Mouse (Mus musculus) effector memory CD4-positive, alpha-beta T cell, adult 5 months (primary cell): ENCODE results near the gene Spata25. TPM values are rescaled to one million over a fixed set of nuclear protein-coding genes. Genes with fewer than 3 reads are reported as not detected.

Source experiments
- polyA plus RNA-seq: library from polyadenylated mRNA; unstranded; fragments of 100-300 nt; shearing (Covaris generic); gene quantifications from one replicate; pipeline ENCODE4 v1.2.1, GENCODE M21; 2017

Gene Spata25
- polyA plus RNA-seq: not detected

GRCm38 (mm10) chr2:164828437-164828836 is at the start of gene Spata25:
Spata25 (minus strand) TSS chr2:164828537.

GRCm38 (mm10) chr2:164857101-164857821 is 28.9 kb upstream of the Spata25 start, which contains the start of gene Pltp:
Pltp (minus strand) TSS chr2:164857711.

DNA sequence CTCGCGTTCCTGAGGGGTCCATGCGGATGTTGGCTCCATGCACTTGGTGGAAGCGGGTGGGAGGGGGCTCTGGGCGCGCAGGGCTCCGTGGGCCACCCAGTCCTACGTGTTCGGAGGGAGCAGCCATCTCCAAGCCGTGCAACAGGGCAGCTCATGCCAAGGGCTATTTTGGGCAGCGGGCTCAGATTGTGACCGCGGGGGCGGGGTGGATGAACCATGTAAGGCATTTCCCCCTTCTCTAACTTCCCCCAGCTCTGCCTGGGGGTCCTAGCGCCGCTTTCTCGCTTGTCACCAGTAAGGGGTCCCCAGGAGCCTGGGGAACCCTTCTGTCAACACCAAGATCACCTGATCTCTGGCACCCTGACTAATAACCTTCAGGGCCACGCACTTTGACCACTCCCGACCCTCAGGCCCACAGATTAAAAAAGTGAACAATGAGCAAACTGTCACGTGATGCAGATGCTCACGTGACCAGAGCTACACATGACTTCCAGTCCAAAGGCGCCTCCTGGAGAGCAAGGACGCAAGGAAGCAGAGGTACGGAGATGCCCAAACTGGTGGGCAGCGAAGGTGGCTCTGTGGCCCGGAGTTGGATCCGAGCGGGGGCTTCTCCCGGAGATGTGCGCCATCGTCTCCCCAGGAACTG is 5.1 kb upstream of the Spata25 start, which contains the start of gene Neurl2:
Neurl2 (minus strand) TSS at position 143 of the 646 bp plus-strand sequence.

DNA sequence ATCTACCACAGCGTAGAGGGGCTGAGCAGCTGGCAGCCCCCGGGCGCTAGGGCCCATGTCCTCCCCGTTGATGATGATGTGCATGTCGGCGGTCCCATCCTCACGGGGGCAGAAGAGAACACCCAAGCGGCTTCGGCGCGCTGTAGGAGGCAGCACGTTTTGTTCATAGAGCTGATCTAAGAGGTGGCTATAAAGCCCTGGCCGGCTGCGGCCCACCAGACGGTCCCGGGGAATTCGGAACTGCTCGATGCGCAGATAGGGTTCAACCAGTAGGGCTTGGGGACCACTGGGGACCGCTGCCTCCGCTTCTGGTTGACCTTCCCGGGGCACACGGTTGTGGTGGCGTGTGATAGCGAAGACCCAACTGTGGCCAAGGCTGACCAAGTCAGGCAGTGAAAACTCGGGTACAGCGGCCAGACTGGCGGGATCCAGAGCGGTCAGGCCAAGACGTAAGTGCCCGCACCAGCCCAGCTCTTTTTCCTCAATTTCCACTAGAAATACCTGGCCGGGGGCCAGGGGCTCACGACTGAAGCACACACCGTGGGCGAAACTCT is 4.5 kb upstream of the Spata25 start, which contains the start of gene Ctsa:
Ctsa (plus strand) TSS at position 126 of the 554 bp plus-strand sequence.

GRCm38 (mm10) chr2:164822636-164823165 is 5.6 kb downstream of the Spata25 start, which contains the start of gene Zswim1:
Zswim1 (plus strand) TSS chr2:164822686.

DNA sequence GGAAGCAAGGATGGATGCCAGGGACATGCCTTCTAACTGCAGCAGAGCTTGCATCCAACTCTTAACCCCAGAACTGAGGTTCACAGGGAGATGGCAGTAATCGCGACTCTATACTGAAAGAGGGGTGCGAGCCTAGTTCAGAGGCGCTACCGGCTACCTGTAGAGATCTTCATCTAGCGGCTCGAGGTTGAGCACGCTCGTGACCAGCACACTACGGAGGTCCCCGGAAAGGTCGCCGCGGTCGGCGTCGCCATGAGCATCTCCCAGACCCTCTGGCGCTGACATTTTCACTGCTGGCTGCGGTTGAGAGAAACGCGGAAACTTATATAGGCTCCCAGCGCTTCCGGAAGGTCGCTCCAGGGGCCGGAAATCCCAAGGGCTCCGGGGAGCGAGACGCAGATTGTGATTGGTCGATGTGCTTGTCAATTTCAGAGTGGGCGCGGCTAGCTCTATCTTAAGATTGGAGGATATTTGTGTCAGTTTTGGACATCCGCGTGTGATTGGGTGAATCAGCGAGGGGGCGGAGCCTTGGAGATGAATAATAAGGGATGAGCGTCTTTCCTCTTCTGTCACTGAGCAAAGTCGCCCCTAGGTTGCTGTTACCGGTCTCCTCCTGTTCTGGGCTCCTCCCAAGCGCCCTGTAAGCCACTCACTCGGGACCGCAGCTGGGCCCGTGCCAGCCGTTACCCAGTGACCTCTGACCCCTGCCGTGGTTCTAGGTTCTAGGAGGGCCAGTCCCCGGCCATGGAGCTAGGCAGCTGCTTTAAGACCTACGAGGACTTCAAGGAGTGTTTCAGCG is 23.6 kb downstream of the Spata25 start, which contains the start of the genes Acot8 and Zswim3:
Acot8 (minus strand) TSS at position 350 of the 799 bp plus-strand sequence.
Zswim3 (plus strand) TSS at position 566 of the 799 bp plus-strand sequence.

GRCm38 (mm10) chr2:164785481-164786387 is 42.6 kb downstream of the Spata25 start, which contains the start of gene Snx21:
Snx21 (plus strand) TSS chr2:164785823.

DNA sequence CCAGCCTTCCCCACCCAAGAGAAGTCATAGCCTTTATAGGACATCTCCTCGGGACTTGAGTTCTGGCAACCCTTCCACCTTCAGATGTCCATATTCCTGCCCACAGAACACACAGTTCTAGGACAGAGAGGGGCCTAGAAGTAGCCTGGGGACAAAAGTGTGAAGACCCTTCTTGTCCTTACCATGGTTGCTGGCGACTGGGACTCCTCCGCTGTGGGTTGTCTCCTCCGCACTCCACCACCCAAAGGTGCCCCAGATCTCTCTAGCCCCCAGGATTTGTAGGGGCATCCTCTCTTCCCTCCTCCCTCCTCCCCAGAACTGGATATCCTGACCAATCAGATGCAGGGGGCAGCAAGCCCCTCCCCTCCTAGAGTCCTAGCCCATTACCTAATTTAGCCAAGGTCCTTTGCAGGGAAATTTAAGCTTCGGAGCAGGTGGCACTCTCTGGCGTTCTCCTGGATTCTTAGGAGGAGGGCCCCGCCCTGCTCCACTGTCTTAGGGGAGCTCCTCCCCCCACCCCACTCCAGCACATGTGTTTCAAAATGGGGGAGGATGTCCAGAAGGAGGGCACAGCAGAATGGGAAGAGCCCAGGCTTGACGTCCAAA is 48.8 kb downstream of the Spata25 start, which contains the start of gene Tnnc2:
Tnnc2 (minus strand) TSS at position 487 of the 606 bp plus-strand sequence.

Other genes starting within 250 kb of the Spata25 start
- not detected for gene Wfdc6a, start 243.1 kb downstream of the Spata25 start, polyA plus RNA-seq
- not detected for gene Eppin, start 234.9 kb downstream of the Spata25 start, polyA plus RNA-seq
- not detected for gene Wfdc6b, start 215.0 kb downstream of the Spata25 start, polyA plus RNA-seq
- not detected for gene Wfdc8, start 214.9 kb downstream of the Spata25 start, polyA plus RNA-seq
- gene Wfdc16, start 189.7 kb downstream of the Spata25 start, polyA plus RNA-seq: not detected
- not detected for gene Wfdc10, start 172.5 kb downstream of the Spata25 start, polyA plus RNA-seq
- not detected for gene Wfdc9, start 172.0 kb downstream of the Spata25 start, polyA plus RNA-seq
- not detected for gene Wfdc11, start 154.4 kb downstream of the Spata25 start, polyA plus RNA-seq
- gene Wfdc13, start 143.4 kb downstream of the Spata25 start, polyA plus RNA-seq: not detected
- gene Spint4, start 130.0 kb downstream of the Spata25 start, polyA plus RNA-seq: not detected
- not detected for gene Spint5, start 113.2 kb downstream of the Spata25 start, polyA plus RNA-seq
- gene Wfdc3, start 82.6 kb downstream of the Spata25 start, polyA plus RNA-seq: 0.31 TPM
- 53.3 TPM for gene Dnttip1, start 82.6 kb downstream of the Spata25 start, polyA plus RNA-seq
- gene Ube2c, start 58.6 kb downstream of the Spata25 start, polyA plus RNA-seq: 0.85 TPM
- not detected for gene Tnnc2, start 48.6 kb downstream of the Spata25 start, polyA plus RNA-seq
- 3.2 TPM for gene Snx21, start 42.7 kb downstream of the Spata25 start, polyA plus RNA-seq
- gene Acot8, start 23.7 kb downstream of the Spata25 start, polyA plus RNA-seq: 27.0 TPM
- 3.1 TPM for gene Zswim3, start 23.4 kb downstream of the Spata25 start, polyA plus RNA-seq
- 14.0 TPM for gene Zswim1, start 5.9 kb downstream of the Spata25 start, polyA plus RNA-seq
- gene Ctsa, start 4.3 kb upstream of the Spata25 start, polyA plus RNA-seq: 127 TPM
- gene Neurl2, start 4.9 kb upstream of the Spata25 start, polyA plus RNA-seq: 0.77 TPM
- gene Pltp, start 29.2 kb upstream of the Spata25 start, polyA plus RNA-seq: 5.0 TPM
- 133 TPM for gene Pcif1, start 50.8 kb upstream of the Spata25 start, polyA plus RNA-seq
- 40.2 TPM for gene Zfp335, start 83.2 kb upstream of the Spata25 start, polyA plus RNA-seq
- 3.1 TPM for gene Mmp9, start 112.2 kb upstream of the Spata25 start, polyA plus RNA-seq
- gene Slc12a5, start 132.3 kb upstream of the Spata25 start, polyA plus RNA-seq: 0.54 TPM
- gene Ncoa5, start 206.3 kb upstream of the Spata25 start, polyA plus RNA-seq: 36.7 TPM
- not detected for gene Cd40, start 227.1 kb upstream of the Spata25 start, polyA plus RNA-seq